Mouse (Mus musculus): ENCODE data around the gene C030005K15Rik.

GRCm38 (mm10) chr10:97722709-97723108 is 3.8 kb downstream of the C030005K15Rik start:
- TF ChIP-seq CTCF (IDR thresholded peaks at IDR 0.05; ENCODE audit: low read depth, low read length) (no peak), TAL1 (conservative IDR thresholded peaks at IDR 0.05; ENCODE audit: low read depth, low read length) (no peak), GATA1 (IDR thresholded peaks at IDR 0.05; ENCODE audit: borderline replicate concordance, low read length) (no peak), GATA2 (IDR thresholded peaks at IDR 0.05; ENCODE audit: borderline replicate concordance, low read depth, low read length) (no peak), POLR2AphosphoS5 (IDR thresholded peaks at IDR 0.05; ENCODE audit: insufficient replicate concordance, low read depth, low read length) (no peak)

Measured in G1E (cell line).